Mouse (Mus musculus) thymus, adult 2 months (tissue): ENCODE results near the gene Phldb1.

Experiments used
- CTCF ChIP-seq: fragments of 200-500 bp; IDR thresholded peaks from 2 replicates; pipeline ENCODE4 v1.5.1; 2012; ENCODE audit warnings: mild to moderate bottlenecking, control low read depth, low read length, moderate library complexity, borderline replicate concordance; ENCODE audit not compliant: control insufficient read depth, poor library complexity, insufficient read depth; ENCODE audit errors: extremely low read depth
- POLR2A ChIP-seq: fragments of 200-500 bp; IDR thresholded peaks from 2 replicates; pipeline ENCODE4 v1.6.1; 2012; ENCODE audit warnings: mild to moderate bottlenecking, low read length, control low read depth, moderate library complexity; ENCODE audit not compliant: control insufficient read depth, poor library complexity, insufficient read depth; ENCODE audit errors: extremely low read depth

- TF ChIP-seq POLR2A (no peak), CTCF (0 out of 2 replicates have a peak, but pooled peaks have one; percentile 32)
Observed at GRCm38 (mm10) chr9:44648881-44649281, 86.1 kb downstream of the Phldb1 start.
